In genomic region chr13:42852086-42852485, GRCm38 (mm10) we compare ENCODE assay signal across 26 mouse cellular contexts.
"Had no signal": no experiment of that assay in that cellular context is flagged by ENCODE, and none has a peak within 500 bp of the region (broad histone marks: within the 10 kb centered on the region; RNA-seq: fewer than 3 reads in every experiment).

No protein-coding gene starts in this region.

- ATAC-seq: forebrain, postnatal 0 days; hindbrain, postnatal 0 days; intestine, embryonic 16.5 days had no signal

- H3K9me3 ChIP-seq: heart, embryonic 13.5 days; heart, embryonic 15.5 days; hindbrain, embryonic 13.5 days; hindbrain, embryonic 15.5 days; kidney, embryonic 15.5 days; limb, embryonic 13.5 days; limb, embryonic 15.5 days had no signal

- H3K27me3 ChIP-seq: heart, embryonic 13.5 days; hindbrain, embryonic 13.5 days; hindbrain, embryonic 15.5 days; kidney, embryonic 15.5 days; limb, embryonic 15.5 days had no signal

- H3K4me3 ChIP-seq: heart, adult 2 months; heart, embryonic 13.5 days; heart, embryonic 15.5 days; hindbrain, embryonic 13.5 days; hindbrain, embryonic 15.5 days; kidney, embryonic 15.5 days; left cerebral cortex, adult 2 months; limb, embryonic 13.5 days; limb, embryonic 15.5 days had no signal

- H3K4me1 ChIP-seq: heart, embryonic 15.5 days; limb, embryonic 13.5 days; limb, embryonic 15.5 days had no signal

- H3K9ac ChIP-seq: forebrain, postnatal 0 days; heart, embryonic 13.5 days; heart, embryonic 15.5 days; hindbrain, embryonic 13.5 days; hindbrain, embryonic 15.5 days; kidney, embryonic 15.5 days; limb, embryonic 13.5 days; limb, embryonic 15.5 days had no signal

- H3K4me2 ChIP-seq: heart, embryonic 11.5 days; heart, embryonic 13.5 days; heart, embryonic 15.5 days; hindbrain, embryonic 13.5 days; hindbrain, embryonic 15.5 days; kidney, embryonic 15.5 days; limb, embryonic 13.5 days; limb, embryonic 15.5 days had no signal

- H3K27ac ChIP-seq: heart, adult 2 months; heart, embryonic 13.5 days; heart, embryonic 15.5 days; hindbrain, embryonic 13.5 days; hindbrain, embryonic 15.5 days; hindbrain, postnatal 0 days; kidney, embryonic 15.5 days; kidney, postnatal 0 days; left cerebral cortex, adult 2 months; limb, embryonic 13.5 days; limb, embryonic 15.5 days had no signal

- H3K36me3 ChIP-seq: heart, embryonic 13.5 days; heart, embryonic 15.5 days; hindbrain, embryonic 13.5 days; hindbrain, embryonic 15.5 days; kidney, embryonic 15.5 days; limb, embryonic 13.5 days; limb, embryonic 15.5 days had no signal

- DNase-seq: forebrain, postnatal 0 days; gastrocnemius, postnatal 14 days; gastrocnemius, postnatal 36 days; heart, adult 11 months; heart, adult 2 months; heart, postnatal 14 days; heart, postnatal 36 days; kidney, adult 11 months; kidney, adult 2 months; kidney, adult 9 months; kidney, postnatal 14 days; kidney, postnatal 36 days; layer of hippocampus, adult 9-11 months; layer of hippocampus, postnatal 36 days had no signal
